Mouse (Mus musculus) MEL-GATA-1-ER (cell line): Measurements from ENCODE around the gene Hspa12b.

Source experiments
- DNase-seq: peaks from one replicate; pipeline ENCODE4 v3.0.0-alpha.2; 2012; ENCODE audit warnings: low read depth; ENCODE audit errors: extremely low read depth

Hspa12b gene

GRCm38 (mm10) chr2:131128636-131129157 is 1.6 kb downstream of the Hspa12b start:
- DNase-seq: no peak

GRCm38 (mm10) chr2:131129836-131130235 is 2.8 kb downstream of the Hspa12b start:
- no peak for DNase-seq

GRCm38 (mm10) chr2:131130849-131131248 is 3.8 kb downstream of the Hspa12b start:
- DNase-seq: no peak

DNA sequence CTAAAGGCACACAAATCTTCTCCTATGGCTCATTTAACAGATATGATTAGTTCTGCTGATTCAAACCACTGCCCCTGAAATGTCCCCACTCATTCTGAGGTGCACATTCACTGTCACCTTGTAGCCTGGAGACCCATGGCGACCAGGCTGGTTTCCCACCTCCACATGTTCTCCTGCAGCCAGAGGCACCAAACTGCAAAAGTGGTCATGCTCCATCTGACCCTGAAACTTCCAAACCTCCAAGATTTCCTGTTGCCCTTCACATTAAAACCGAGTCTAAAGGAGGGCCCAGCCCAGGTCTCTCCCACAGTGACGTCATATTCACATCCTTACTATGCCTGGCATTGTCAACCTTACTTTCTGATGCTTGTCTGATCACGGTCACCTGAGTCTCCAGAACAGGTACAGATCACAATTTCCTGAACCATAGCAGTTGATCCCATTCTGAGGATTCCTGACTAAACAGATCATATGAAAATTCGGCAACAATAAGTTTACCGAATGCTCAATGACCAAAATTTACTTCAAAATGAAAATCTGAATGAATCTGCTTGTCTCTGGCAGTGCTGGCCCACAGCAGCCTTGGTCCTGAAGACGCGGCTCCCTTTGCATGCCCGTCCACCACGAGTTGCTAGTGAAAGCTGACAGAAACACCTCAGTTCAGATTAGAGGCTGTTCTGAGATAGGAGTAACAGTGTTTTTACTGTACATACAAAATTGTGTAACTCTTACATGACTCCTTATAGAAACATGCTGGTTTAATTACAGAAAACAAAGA is 5.2 kb downstream of the Hspa12b start:
- DNase-seq: no peak

DNA sequence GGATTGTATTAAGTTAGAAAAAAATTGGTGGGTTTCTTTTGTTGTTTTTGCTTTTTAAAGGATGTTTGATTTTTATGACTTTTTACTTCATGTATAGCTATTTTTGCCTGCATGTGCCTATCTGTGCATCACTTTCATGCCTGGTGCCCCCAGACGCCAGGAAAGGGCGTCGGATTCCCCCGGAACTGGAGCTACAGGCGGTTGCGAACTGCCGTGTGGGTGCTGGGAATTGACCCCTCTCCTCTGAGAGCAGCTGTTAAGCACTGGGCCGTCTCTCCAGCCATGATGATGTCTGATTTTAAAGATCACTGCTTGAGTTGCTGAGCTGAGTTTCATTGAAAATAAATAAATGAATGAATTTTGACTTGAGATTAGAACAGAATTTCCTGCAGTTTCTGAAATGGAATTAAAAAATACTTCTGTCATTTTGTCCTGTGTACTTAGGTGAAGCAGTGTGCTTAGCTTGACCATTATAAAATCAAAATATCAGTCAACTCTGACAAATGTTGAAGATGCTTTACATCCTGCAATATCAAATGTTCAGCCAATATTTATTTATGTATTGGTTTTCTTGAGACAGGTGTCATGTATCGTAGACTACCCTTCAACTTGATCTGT is 6.0 kb downstream of the Hspa12b start, which contains the start of gene Gm11037:
Gm11037 (plus strand) TSS at position 568 of the 618 bp plus-strand sequence.
- no peak for DNase-seq

DNA sequence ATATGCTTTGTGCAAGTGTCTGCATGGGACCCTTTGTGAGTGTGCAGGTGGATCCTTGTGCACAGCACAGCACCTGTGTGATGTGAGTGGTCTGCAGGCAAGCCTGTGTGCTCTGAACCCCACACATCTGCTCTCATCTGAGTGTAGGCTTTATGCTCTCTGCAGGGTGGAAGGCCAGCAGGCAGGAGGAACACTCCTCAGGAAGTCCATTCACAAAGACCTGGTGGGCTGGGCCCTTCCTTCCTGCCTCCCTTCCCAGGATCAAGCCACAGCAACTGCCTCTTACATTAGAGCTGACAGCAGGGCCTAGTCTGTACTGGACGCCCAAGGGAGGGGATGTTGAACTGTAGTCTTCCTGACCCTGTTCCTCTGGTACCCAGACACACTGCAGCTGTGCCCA is 7.3 kb downstream of the Hspa12b start:
- no peak for DNase-seq

- no peak for DNase-seq
Observed at GRCm38 (mm10) chr2:131134826-131135400, 7.8 kb downstream of the Hspa12b start.

GRCm38 (mm10) chr2:131135521-131136139 is 8.6 kb downstream of the Hspa12b start:
- peak; percentile 80 for DNase-seq

GRCm38 (mm10) chr2:131138296-131138695 is 11.2 kb downstream of the Hspa12b start:
- DNase-seq: no peak

GRCm38 (mm10) chr2:131138760-131139159 is 11.7 kb downstream of the Hspa12b start:
- DNase-seq: no peak

GRCm38 (mm10) chr2:131139287-131139686 is 12.2 kb downstream of the Hspa12b start:
- DNase-seq: no peak

- DNase-seq: no peak
Observed at GRCm38 (mm10) chr2:131139886-131140532, 12.9 kb downstream of the Hspa12b start.

- DNase-seq: no peak
Observed at GRCm38 (mm10) chr2:131140533-131140905, 13.4 kb downstream of the Hspa12b start.

- DNase-seq: no peak
Observed at GRCm38 (mm10) chr2:131141336-131141986, 14.4 kb downstream of the Hspa12b start.

GRCm38 (mm10) chr2:131142592-131142991 is 15.5 kb downstream of the Hspa12b start:
- DNase-seq: peak; percentile 73

DNA sequence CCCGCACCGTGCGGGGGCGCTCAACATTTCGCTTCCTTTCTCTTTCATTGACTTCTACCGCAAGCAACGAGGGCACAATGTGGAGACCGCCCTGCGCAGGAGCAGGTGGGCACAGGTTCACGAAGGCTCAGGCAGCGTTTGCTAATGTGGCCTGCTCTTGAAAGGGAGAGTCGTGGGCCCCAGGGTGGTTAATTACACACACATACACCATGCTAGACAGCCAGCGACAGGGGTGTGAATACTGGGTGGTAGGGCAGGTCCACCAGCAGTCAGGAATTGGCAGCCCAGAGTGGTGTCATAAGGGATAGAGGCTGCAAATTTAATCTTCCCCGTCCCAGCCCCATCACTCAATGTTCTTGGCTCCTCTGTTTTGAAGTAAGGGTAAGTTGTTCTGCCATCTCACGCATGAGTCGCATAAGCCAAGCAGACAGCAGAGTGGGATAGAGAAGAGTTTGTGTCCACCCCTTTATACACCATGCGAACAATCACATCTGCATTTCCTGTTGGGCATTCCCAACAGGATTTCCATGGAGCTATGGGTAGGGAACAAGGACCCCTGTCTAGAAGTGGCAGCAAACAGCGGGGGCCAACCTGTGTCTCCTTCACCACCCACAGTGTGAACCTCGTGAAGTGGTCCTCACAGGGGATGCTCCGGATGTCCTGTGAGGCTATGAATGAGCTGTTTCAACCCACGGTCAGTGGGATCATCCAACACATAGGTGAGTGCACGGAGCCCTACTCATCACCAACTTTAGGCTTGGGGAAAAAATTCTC is 16.1 kb downstream of the Hspa12b start:
- no peak for DNase-seq

- no peak for DNase-seq
Observed at GRCm38 (mm10) chr2:131145121-131145520, 18.0 kb downstream of the Hspa12b start.

GRCm38 (mm10) chr2:131145536-131145935 is 18.5 kb downstream of the Hspa12b start:
- DNase-seq: no peak

GRCm38 (mm10) chr2:131146193-131147042 is 19.3 kb downstream of the Hspa12b start:
- DNase-seq: no peak
